Mouse (Mus musculus) retina, postnatal 7 days (tissue): ENCODE measurements around the gene Mmp19.

Experiments used
- DNase-seq: peaks from one replicate; pipeline ENCODE4 v3.0.0-alpha.2; 2012; ENCODE audit warnings: low read depth, low spot score

Mmp19 gene

DNA sequence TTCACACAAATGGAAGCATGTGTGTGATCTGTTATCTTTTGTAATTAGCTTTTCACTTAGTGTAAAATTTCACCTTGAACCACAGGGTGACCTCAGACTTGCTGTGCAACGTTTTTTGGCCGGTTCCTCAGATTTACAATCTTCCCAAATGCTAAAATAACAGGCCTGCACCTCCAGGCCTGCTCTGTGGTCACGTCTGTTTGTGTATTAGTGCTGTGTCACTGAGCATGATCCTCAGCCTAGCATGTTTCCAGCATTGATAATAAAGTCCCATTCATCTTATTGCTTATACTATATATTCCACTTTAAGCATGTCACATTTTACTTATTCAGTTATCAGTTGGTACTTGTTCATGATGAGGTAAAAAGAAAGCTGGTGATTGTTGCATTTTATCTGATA is 59.6 kb downstream of the Mmp19 start:
- no peak for DNase-seq
